Mouse (Mus musculus) liver, adult 2 months (tissue): ENCODE data around the gene Kptn.

Source experiments
- CTCF ChIP-seq: fragments of 200-500 bp; IDR thresholded peaks from 2 replicates; pipeline ENCODE4 v1.5.1; 2011; ENCODE audit warnings: low read depth, low read length, control low read depth
- POLR2A ChIP-seq: fragments of 200-500 bp; IDR thresholded peaks from 2 replicates; pipeline ENCODE4 v1.6.1; 2011; ENCODE audit warnings: low read length, control low read depth; ENCODE audit not compliant: insufficient read depth; ENCODE audit errors: extremely low read depth

DNA sequence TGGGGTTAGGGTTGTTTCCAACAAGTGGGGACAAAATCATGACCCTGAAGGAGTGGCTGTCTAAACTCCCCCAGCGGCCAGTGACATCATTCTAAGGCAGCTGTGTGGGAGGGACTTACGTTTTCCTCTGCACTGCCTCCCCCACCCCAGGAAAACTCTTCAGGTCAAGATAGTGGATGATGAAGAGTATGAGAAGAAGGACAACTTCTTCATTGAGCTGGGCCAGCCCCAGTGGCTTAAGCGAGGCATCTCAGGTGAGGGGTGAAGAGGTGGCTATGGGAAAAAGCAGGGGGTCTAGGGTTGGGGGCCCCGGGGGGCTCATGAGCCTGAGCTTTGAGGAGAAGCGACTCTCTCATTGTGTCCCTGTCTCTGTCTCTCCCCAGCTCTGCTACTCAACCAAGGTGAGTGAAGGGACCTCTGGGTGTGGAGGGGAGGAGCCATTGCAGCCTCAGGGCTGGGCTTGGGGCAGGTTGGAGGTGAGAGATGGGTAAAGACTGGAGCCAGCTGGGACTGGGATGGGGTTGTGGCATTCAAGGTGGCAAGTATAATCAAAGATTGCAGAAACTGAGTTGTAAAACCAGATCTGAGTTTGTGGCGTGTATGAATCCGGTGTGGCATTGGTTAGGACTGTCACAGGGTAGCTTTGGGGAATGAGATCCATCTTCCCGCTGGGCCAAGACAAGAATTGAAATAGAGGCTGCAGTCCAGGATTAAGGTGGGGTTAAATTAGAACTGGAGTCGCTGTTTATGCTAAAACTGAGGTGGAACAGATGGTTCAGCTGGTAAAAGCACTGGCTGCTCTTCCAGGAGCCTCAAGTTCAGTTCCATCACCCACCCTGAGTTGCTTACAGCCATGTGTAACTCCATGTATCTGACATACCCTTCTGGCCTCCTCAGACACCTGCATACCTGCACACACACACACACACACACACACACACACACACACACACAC, 30.8 kb downstream of the Kptn start:
- no peak for TF ChIP-seq CTCF
- TF ChIP-seq POLR2A = no peak
